Mouse (Mus musculus) ES-E14 (cell line): ENCODE data around the gene Uba7. TPM values are rescaled to one million over a fixed set of nuclear protein-coding genes. Genes with fewer than 3 reads are reported as not detected.

ENCODE experiments used
- DNase-seq: peaks from one replicate; pipeline ENCODE4 v3.0.0-alpha.2; 2013; ENCODE audit warnings: low read depth, low spot score
- H3K27ac ChIP-seq: 2 replicates; pipeline ENCODE4 v1.5.1; 2012; ENCODE audit warnings: low read depth, mild to moderate bottlenecking, low read length, moderate library complexity, mixed read lengths; ENCODE audit not compliant: poor library complexity, insufficient read depth, severe bottlenecking
- H3K36me3 ChIP-seq: 2 replicates; pipeline ENCODE4 v1.6.1; 2012; ENCODE audit warnings: mild to moderate bottlenecking, low read length, moderate library complexity, mixed read lengths; ENCODE audit not compliant: control insufficient read depth, poor library complexity, insufficient read depth, severe bottlenecking
- H3K4me1 ChIP-seq, 2 experiments: fragments of 150-350 bp in 1 of 2; sonication (generic) in 1 of 2; 2 replicates each; pipeline ENCODE4 v1.6.1; 2012; ENCODE audit warnings: low read length in 2 of 2, mild to moderate bottlenecking in 1 of 2, mixed read lengths in 1 of 2; ENCODE audit not compliant: control insufficient read depth in 2 of 2, insufficient read depth in 2 of 2, poor library complexity in 1 of 2
- H3K4me3 ChIP-seq, 2 experiments: fragments of 150-350 bp in 1 of 2; sonication (generic) in 1 of 2; 2 replicates each; pipeline ENCODE4 v1.5.1; 2012; ENCODE audit warnings: low read length in 2 of 2, low read depth in 1 of 2, mild to moderate bottlenecking in 1 of 2, mixed read lengths in 1 of 2; ENCODE audit not compliant: insufficient read depth in 1 of 2, poor library complexity in 1 of 2, severe bottlenecking in 1 of 2
- H3K9ac ChIP-seq: 2 replicates; pipeline ENCODE4 v1.6.1; 2012; ENCODE audit warnings: low read depth, mild to moderate bottlenecking, low read length, mixed read lengths; ENCODE audit not compliant: poor library complexity, insufficient read depth, severe bottlenecking
- H3K9me3 ChIP-seq: fragments of 150-350 bp; sonication (generic); 2 replicates; pipeline ENCODE4 v1.6.1; 2012; ENCODE audit warnings: low read depth, mild to moderate bottlenecking, low read length; ENCODE audit not compliant: control insufficient read depth, insufficient read depth
- CHD2 ChIP-seq: IDR thresholded peaks from 2 replicates; pipeline ENCODE4 v1.6.1; 2014; ENCODE audit warnings: mild to moderate bottlenecking, low read depth, low read length, inconsistent platforms
- HCFC1 ChIP-seq: IDR thresholded peaks from 2 replicates; pipeline ENCODE4 v1.6.1; 2012; ENCODE audit warnings: low read length, inconsistent platforms, borderline replicate concordance; ENCODE audit not compliant: insufficient read depth
- MAFK ChIP-seq: IDR thresholded peaks from 2 replicates; pipeline ENCODE4 v1.6.1; 2014; ENCODE audit warnings: mild to moderate bottlenecking, low read depth, low read length, inconsistent platforms; ENCODE audit not compliant: insufficient read depth
- ZC3H11A ChIP-seq: IDR thresholded peaks from 2 replicates; pipeline ENCODE4 v1.6.1; 2012; ENCODE audit warnings: low read depth, mild to moderate bottlenecking, inconsistent platforms, low read length, borderline replicate concordance
- ZNF384 ChIP-seq: IDR thresholded peaks from 2 replicates; pipeline ENCODE4 v1.6.1; 2012; ENCODE audit warnings: low read depth, low read length, inconsistent platforms
- in situ Hi-C, 2 experiments: fragments of 600-800 bp; cut with MboI; formaldehyde crosslinking; loops; one replicate each; pipeline ENCODE4 v1.15.1; 2025; ENCODE audit warnings: low sequenced_read_pairs in 2 of 2, inconsistent platforms in 1 of 2; ENCODE audit not compliant: unreplicated experiment in 2 of 2
- total RNA-seq: library from RNA; depleted of rRNA; stranded (reverse); fragments of 300-350 nt; gene quantifications from 2 replicates; pipeline ENCODE4 v1.2.3, GENCODE M21; 2012; rRNA removed

The Uba7 gene
- total RNA-seq, 1 experiment = 1.0 TPM

- no peak for DNase-seq
- Histone ChIP-seq H3K4me1 (peaks cover 0 to 3% of the 10 kb centered on the region in 2 experiments; a peak in 1 of 4 replicates), H3K27ac (no peak overlapping the region), H3K4me3 (no peak overlapping the region), H3K36me3 (peaks cover 9% of the 10 kb centered on the region; the same call in 1 of the 2 replicates), H3K9ac (no peak overlapping the region), H3K9me3 (no peaks in the 10 kb centered on the region)
- no peak for TF ChIP-seq HCFC1
- no peak for TF ChIP-seq ZNF384
- no peak for TF ChIP-seq ZC3H11A
- TF ChIP-seq MAFK = no peak
- TF ChIP-seq CHD2 = no peak
- in situ Hi-C loops = no loop called here
Observed at GRCm38 (mm10) chr9:108026584-108026983, 51.3 kb downstream of the Uba7 start.

GRCm38 (mm10) chr9:108027867-108028266, 52.6 kb downstream of the Uba7 start:
- no peak for DNase-seq
- Histone ChIP-seq H3K27ac (no peak overlapping the region), H3K36me3 (peaks cover 10% of the 10 kb centered on the region; the same call in 1 of the 2 replicates), H3K4me3 (no peak overlapping the region), H3K4me1 (peaks cover 4 to 7% of the 10 kb centered on the region in 2 experiments; a peak in 3 of 4 replicates), H3K9ac (no peak overlapping the region), H3K9me3 (no peaks in the 10 kb centered on the region)
- TF ChIP-seq ZNF384 (no peak), HCFC1 (no peak), ZC3H11A (no peak), CHD2 (no peak), MAFK (no peak)
- in situ Hi-C loops = no loop called here

GRCm38 (mm10) chr9:108032126-108032525, 56.8 kb downstream of the Uba7 start:
- no peak for DNase-seq
- peaks cover 12% of the 10 kb centered on the region; the same call in 1 of the 2 replicates for H3K36me3 ChIP-seq
- peaks cover 6 to 9% of the 10 kb centered on the region in 2 experiments for H3K4me1 ChIP-seq
- H3K9me3 ChIP-seq = no peaks in the 10 kb centered on the region
- TF ChIP-seq MAFK (no peak), ZC3H11A (no peak), ZNF384 (no peak), CHD2 (no peak), HCFC1 (no peak)
- 0 out of 4 replicates have a peak overlapping the region, but pooled peaks of 1 of the 2 experiments have one; percentile 21 for H3K4me3 ChIP-seq
- no peak overlapping the region for H3K9ac ChIP-seq
- H3K27ac ChIP-seq = no peak overlapping the region
- in situ Hi-C loops = no loop called here

Other genes starting within 250 kb of the Uba7 start
- gene Rbm5, start 204.5 kb upstream of the Uba7 start, total RNA-seq = 97.7 and 116 TPM in 2 replicates
- gene Rbm6, start 102.3 kb upstream of the Uba7 start, total RNA-seq = 61.8 and 62.3 TPM in 2 replicates
- gene Mon1a, start 87.4 kb upstream of the Uba7 start, total RNA-seq = 4.7 and 5.4 TPM in 2 replicates
- gene Mst1r, start 68.6 kb upstream of the Uba7 start, total RNA-seq = 0.22 and 0.37 TPM in 2 replicates
- not detected in 2 replicates for gene Actl11, start 47.0 kb upstream of the Uba7 start, total RNA-seq
- gene Camkv, start 39.8 kb upstream of the Uba7 start, total RNA-seq = 21.5 and 41.5 TPM in 2 replicates
- gene Traip, start 25.4 kb upstream of the Uba7 start, total RNA-seq = 43.7 and 72.1 TPM in 2 replicates
- gene Gm20661, start 7.6 kb downstream of the Uba7 start, total RNA-seq = 0.18 and 0.53 TPM in 2 replicates
- 3.0 and 6.1 TPM in 2 replicates for gene Inka1, start 10.4 kb downstream of the Uba7 start, total RNA-seq
- 1.2 and 2.4 TPM in 2 replicates for gene Cdhr4, start 17.0 kb downstream of the Uba7 start, total RNA-seq
- gene Gm20662, start 20.8 kb downstream of the Uba7 start, total RNA-seq = 0.45 and 0.63 TPM in 2 replicates
- 41.0 and 53.9 TPM in 2 replicates for gene Ip6k1, start 27.0 kb downstream of the Uba7 start, total RNA-seq
- 22.9 and 28.3 TPM in 2 replicates for gene Gmppb, start 73.7 kb downstream of the Uba7 start, total RNA-seq
- gene Amigo3, start 77.7 kb downstream of the Uba7 start, total RNA-seq = 2.7 and 3.8 TPM in 2 replicates
- 2.9 and 3.6 TPM in 2 replicates for gene Mst1, start 104.9 kb downstream of the Uba7 start, total RNA-seq
- gene Rnf123, start 107.8 kb downstream of the Uba7 start, total RNA-seq = 14.5 and 28.1 TPM in 2 replicates
- 37.3 and 56.1 TPM in 2 replicates for gene Apeh, start 119.1 kb downstream of the Uba7 start, total RNA-seq
- 0.45 and 0.58 TPM in 2 replicates for gene Bsn, start 214.9 kb downstream of the Uba7 start, total RNA-seq